Mouse (Mus musculus) T-cell, adult 2 months (primary cell): Measurements from ENCODE around the gene Hnrnpk.
"Not testable (repeated sequence)": the region's sequence is repeated elsewhere in the genome, so short reads cannot be mapped to it uniquely, and the experiment has no call there.

Experiments used
- DNase-seq: peaks from one replicate; pipeline ENCODE4 v3.0.0; 2022; ENCODE audit warnings: low spot score

The Hnrnpk gene

DNA sequence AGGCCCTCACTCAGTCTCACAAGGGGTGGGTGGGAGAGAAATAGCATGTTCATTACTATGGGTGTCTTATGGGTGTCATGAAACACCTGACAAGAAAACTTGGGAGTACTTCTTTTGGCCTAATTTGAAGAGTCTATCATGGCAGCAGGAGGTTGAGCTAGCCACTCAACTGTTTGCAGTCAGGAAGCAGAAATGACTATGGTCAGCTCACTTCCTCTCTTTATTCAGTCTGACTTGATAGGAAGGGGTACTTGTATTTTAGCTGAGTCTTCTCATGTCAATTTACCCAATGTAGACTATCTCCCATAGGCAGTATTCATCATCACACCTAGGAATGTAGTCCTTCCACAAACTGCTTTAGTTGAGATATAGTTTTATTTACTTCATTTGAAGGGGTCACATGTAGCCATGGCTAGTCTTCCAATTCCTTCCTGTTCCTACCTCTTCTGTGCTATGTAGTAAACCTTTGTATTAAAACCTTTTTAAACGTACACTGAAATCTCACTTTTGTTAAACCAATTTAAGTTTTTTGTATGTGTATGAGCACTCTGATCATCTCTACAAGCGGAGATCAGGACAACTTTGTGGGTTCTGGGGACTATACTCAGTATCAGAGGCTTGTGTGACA, 13.7 kb downstream of the Hnrnpk start:
- DNase-seq = no peak

DNA sequence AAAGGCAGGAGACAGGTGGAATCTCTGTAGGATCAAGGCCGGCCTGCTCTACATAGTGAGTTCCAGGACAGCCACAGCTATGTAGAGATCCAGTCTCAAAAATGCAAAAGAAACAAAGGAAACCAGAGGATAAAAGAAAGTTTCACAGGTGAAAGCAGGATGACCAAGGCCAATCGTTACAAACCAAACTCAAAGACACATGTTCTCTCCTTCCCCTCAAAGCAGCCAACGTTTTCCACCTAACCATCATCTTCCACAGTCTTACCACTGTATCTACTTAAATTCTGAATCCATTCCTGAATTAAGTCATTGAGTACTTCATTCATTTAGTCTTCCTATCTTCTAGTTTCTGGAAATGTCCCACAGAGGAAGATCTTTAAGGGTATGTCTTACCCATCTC, 14.8 kb downstream of the Hnrnpk start:
- no peak for DNase-seq

DNA sequence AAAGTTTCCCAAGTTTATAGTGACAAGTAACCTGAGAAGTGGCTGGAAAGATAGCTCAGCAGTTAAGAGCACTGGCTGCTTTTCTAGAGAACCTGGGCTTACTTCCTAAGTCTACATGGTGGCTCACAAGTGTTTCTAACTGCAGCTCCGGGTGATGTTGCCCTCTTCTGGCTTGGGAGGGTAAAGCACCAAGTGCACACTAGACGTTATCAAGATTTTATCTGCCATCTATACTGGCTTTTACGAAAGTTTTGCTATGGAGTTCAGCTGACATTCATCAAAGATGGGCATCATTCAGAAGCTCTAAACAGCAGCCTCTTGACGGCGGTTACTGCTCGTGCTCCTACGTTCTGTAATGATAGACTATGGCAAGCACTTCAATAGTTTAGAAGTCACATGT, 15.2 kb downstream of the Hnrnpk start:
- peak; percentile 79 for DNase-seq

DNA sequence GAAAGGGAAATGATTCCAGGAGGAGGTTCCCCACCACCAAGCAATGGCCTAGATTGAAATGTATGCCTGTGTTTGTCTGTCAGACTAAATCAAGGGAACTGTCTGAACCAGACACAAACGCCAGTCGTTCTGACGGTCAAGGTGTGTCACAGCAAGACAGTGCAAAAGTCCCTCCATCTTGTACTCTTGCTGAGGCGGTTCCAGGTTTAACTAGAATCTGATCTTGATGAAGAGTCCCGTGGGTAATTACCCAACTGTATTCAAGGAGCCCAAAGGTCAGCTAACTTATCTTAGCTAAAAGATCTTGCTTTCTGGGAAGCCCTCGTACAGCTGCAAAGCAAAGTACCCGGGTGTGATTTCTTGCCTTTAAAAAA, 17.6 kb downstream of the Hnrnpk start:
- DNase-seq = no peak

DNA sequence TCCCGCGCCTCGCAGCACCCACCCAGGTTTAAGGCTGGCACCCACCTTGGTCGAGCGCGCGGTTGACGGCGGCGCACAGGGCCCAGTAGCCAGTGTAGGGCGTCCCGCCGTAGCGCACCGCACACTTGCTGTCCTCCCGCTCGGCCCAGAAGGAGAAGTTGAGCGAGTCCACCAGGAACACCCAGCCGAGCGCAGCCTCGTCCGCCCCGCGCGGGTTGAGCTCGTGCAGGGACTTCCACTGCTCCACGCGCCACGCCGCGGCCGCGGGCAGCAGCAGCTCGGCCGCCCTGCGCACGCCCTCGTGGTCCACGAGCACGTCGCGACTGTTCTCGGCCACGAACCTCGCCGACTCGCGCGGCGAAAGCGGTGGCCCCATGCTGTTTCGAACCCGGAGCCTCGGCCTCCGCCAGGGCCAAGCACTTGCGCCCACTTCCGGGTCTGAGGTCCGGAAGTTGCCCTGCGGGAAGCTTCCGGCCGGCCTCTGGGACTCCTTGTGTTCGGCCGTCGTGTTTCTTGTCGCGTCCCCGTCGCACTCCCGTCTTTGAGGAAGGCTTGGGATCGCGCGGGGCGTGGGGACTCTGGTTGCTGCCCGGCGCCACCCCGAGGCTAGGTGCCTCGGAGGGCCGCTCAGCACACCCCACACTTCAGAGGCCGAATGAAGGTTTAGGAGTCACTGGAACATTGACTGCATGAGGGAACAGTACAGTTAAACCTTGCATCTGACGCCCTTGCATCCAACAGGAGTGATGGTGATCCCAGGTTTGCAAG, 18.2 kb downstream of the Hnrnpk start, which contains the start of gene 2210016F16Rik:
Gene 2210016F16Rik (minus strand): TSS at position 447 of the 768 bp plus-strand sequence.
- peak; percentile 49 for DNase-seq

DNA sequence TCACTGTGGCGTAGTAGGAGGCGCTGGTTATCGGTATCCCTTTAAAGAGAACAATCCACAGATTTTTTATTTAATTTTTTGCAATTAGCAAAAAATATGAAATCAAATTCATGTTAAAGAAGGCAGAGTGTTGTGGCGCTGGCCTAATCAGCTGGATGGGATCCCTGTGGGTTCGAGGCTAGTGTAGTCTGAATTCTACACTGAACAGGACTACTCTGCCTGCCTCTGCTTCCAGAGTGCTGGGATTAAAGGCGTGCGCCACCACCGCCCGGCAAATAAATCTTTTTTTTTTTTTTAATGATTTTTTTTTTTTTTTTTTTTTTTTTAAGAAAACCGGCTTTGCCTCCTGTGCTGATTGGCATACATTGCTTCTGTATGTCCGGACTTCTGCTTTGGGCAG, 18.8 kb downstream of the Hnrnpk start:
- DNase-seq = no peak

DNA sequence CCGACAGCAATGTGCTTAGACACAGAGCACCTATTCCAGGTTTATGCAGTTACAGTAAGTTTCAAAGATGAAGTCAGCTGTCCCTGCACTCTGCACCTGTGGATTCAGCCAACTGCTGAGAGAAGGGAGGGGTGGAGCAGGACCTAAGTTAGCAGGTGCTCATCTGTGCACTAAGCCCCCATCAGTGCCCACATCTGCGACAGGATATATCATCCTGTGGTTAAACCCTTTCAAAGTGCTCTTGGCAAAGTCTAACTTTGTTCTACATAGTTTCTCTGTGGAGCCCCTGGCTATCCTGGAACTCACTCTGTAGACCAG, 30.0 kb downstream of the Hnrnpk start:
- DNase-seq = no peak

DNA sequence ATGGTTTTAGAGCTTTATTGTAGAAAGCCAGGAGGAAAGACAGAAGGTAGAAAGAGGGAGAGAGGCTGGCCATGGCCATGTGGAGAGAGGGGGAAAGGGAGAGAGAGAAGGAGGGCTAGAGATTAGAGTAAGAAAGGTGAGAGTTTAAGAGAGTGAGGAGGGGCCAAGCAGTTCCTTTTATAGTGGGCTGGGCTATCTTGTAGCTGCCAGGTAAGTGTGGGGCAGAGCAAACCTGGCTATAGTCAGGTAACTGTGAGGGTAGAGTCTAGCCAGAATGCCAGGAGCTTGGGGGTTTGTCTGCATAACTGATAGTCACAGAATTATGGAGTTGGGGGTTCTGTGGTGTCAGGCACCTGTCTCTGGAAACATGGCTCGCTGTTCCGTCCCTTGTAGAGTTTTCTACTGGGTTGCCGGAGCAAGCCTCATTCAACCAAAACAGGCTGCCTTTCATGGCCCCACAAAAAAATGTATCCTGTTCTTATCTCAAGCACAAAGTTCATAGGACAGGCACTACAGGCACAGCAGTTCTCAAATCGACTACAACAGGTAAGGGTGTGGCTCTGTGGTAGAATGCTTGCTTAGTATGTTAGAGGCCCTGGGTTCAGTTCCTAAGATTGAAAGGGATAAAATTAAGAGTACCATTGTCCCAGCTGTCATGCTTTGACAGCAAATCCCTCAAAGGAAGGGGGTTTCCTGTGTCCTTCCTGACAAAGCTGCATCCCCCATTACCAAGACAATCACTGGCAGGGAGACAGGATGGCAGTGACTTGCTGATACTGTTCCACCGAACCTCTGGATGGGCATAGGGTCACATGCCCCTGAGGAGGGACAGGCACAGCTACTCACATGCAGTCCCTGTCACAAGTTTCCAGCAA, 30.6 kb downstream of the Hnrnpk start:
- DNase-seq = no peak

DNA sequence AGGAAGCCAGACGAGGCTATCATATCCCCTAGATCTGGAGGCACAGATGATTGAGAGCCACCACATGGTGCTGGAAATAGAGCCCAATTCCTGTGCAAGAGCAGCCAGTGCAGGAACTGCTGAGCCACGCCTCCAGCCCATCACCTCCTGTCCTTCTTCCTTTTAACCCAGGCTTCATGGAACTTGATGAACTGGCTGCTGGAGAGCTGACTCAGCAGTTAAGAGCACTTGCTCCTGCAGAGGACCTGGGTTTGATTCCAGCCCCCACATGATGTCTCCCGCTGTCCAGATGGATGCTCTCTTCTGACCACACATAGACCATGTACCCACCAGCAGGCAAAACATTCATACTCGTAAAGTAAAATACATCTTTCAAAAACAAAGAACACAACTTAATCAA, 34.3 kb downstream of the Hnrnpk start:
- DNase-seq = no peak

DNA sequence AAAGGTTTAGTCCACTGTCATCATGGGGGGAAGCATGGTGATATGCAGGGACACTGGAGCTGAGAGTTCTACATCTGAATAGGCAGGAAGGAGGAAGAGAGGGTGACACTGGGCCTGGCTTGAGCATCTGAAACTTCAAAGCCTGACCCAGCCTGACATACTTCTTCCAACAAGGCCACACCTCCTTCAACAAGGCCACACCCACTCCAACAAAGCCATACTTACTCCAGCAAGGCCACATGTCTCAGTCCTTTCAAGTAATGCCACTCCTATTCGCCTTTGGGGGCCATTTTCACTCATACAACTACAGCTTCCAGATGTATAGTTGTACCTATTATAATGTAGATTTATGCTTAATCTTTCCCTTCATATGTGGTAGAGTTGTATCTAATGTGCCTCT, 35.5 kb downstream of the Hnrnpk start:
- no peak for DNase-seq

DNA sequence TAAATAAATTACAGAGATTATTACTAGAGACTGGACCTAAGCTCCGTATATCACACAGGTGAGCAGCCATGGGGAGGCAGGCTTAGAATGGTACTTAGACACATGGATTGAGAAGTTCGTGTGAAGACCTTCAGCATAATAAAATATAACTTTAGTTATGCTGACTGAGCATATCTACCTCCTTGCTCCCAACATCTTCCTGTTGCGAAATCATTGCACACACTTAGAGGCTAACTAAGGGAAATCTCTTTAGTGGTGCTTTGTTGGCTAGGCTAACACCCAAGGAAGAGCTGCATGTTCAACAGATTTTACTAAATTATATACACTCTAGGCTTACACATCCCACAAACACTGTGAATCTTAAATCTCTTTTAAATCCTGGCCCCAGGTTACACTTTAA, 36.8 kb downstream of the Hnrnpk start:
- no peak for DNase-seq

DNA sequence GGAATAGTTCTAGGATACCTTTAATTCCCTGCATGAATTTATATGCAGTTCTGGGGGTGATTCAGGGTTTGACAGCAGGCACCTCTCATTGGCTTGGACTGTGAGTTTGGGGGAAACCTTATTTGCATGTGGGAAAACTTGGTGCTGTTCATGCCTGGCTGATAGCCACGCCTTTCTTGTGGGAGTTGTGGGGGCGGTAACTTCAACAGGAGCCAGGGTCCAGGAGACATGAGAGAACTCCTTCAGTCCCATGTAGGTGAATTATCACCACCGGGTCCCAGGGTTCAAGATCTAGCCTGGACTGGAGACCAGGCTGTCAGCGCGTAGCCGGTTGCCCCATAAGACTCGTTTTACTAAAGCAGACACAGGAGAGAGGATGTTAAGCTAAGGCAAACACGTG, 38.0 kb downstream of the Hnrnpk start:
- DNase-seq = not testable (repeated sequence)

DNA sequence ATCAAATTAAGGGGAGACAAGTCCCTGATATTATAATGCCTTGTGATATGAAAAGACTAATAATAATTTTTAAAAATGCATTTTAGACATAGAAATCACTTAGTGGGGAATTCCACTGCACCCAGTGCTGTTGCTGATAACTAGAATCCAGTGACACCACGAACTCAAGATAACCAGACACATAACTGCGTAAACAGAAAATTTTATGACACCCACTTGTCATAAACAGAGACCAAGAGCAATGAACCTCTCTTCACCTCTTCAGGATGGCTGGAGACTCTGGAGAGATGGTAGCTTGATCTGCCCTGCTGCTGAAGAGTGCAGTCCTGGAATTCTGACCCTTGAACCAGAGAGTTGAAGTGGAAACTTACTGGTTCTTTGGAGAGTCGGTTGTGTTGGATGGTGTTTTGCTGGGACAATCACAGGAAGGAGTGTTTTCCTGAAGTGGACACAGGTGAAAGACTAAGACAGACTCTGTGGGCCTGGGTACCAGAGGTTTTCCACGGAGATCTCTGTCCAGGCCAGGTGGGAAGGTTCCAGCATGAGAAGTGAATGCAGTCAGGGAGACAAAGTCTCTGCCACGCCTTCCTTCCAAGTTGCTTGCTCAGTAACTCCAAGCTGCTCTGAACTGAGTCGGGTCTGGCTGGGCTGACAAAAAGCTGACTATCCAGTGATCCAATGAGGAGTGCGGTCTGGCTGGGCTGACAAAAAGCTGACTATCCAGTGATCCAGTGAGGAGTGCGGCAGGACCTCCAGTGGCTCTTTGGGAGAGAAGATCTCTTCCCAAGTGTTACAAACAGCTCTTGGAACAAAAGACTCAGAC, 38.6 kb downstream of the Hnrnpk start:
- DNase-seq = no peak

DNA sequence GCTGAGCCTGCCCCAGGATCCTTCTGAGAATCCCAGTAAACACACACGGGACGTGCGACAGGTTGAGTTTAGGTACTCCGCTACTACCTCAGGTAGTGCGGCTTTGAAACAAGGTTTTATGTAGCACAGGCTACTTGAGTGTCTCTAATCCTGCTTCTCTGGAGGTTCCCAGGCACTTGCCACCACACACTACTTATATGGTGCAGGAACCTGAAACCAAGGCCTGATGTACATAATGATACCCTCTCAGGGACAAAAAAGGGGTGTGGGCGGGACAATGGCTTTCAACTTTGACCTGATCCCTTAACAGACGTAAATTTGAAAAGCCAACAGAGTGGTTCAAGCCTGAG, 43.9 kb downstream of the Hnrnpk start:
- no peak for DNase-seq

DNA sequence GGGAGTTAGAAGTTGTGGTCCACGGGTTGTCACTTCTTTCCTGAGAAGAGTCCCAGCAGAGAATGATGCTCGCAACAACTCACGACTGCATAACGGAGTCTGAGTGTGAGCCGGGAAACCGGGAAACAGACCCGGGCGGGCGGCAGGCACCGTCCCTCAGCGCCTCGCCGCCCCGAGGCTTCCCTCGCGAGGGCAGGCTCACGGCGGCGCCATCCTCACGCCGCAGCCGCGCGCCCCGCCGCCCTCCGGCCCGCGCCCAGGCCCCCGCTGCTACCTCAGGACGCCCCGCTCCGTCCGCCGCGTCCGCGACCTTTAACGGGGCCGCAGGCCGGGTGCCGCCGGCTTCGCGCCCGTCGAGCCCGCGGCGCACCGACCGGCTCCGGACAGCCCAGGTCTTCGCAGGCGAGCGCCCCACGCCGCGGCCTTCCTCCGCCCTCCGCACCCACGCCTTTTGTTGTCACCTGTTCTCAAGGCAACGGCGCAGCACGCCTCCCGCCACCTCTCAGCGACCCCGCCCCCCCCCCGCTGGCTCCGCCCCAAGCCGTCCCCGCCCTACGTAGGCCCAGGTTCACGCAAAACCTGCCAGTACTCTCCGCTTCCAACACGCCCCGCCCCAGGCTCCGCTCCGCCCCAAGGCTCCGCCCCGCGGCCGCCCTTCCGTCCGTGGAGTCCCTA, 44.4 kb downstream of the Hnrnpk start, which contains the start of gene Kif27:
Gene Kif27 (minus strand): TSS at position 494 of the 675 bp plus-strand sequence.
- peak; percentile 87 for DNase-seq

DNA sequence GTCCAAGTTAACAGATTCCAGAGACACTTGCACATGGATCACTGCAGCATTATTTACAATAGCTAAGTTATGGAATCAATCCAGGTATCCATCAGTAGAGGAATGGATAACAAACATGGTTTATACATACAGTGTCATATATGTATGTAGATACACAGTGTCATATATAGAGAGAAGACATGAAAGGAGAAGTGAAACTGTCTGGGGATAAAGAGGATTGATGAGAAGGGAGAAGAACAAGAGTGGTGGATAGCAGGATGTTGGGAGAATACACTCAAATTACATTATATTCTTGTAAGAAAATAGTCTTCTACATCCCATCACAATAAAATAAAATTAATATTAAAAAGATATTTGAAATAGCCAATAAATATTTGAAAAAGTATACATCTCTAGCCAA, 50.1 kb downstream of the Hnrnpk start:
- DNase-seq = no peak

DNA sequence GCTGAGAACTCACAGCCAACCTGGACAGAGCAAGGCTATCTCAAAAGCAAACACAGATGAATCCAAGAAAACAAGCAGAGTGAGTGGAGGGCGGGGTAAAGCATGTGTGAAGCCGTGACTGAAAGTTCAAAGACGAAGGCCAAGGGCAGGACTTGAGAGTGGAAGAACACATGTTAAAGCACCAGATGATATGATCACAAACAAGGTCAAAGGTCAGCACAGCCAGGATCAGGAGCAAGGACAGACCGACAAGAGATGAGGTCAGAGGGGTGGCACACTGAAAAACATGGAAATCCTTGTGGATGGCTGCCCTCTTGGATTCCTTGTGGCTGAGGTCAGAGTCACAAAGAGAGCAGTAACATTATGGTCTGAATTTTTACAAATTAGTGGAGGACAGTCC, 52.5 kb downstream of the Hnrnpk start:
- no peak for DNase-seq

DNA sequence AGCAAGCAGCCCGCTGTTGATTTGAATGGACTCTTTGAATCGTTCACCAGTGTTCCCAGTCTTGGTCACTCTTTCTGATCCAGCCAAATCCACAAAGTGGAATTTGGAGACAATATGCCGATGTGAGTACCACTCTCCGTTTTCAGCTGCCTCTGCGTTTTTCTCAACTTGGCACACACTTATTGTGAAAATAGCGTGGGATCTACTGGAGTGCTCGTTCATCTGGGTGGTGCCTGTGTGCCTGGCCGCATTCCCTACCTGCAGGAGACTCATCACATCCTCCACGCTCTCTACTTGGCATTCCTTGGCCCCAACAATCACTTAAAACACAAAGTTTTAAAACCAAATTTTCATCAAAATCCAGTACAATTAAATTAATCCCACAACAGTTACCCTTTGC, 58.6 kb downstream of the Hnrnpk start:
- no peak for DNase-seq
